Mouse (Mus musculus): ENCODE results near the gene Cir1.

DNA sequence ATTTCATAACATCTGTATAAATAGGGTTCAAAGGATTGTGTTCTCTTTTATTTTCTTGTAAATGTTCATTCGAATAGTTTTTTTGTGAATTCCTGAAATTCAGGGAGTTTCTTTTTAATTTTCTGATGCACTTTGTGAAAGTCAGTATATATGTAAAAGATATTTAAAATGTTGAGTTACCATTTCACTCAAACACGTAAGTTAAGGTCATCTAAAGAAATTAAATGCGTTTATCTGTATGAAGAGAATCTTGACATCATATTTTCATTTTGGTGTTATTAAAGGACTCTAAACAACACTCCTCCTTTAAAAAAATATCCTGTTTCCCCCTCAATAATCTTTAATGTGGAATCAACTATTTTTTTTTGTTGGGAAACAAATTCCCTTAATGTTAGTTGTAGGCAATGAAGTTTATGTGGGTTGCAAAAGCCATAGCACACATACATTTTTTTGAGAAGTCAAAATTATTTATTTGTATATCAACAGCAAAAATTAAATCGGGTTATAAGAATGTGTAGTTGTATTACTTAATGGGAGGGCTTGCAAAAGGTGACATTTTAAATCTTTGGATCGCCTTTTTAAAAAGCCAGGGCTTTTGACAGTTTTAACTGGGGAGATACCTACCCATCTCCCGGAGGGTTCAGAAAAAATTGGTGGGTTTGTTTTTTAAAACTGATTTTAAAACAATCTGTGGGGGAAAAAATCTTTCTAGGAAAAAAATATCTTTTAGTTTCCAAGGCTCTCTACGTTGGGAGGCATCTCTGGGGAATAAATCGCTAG is 37.0 kb downstream of the Cir1 start:
- TF ChIP-seq POLR2A (IDR thresholded peaks at IDR 0.05; ENCODE audit: insufficient read length, low read depth) = no peak
- no peak for TF ChIP-seq MAX (IDR thresholded peaks at IDR 0.05; ENCODE audit: low read depth)
- no peak for TF ChIP-seq USF1 (IDR thresholded peaks at IDR 0.05; ENCODE audit: low read depth)
- TF ChIP-seq MYOD1 (IDR thresholded peaks at IDR 0.05; ENCODE audit: control insufficient read depth in 1 of 3, insufficient read length in 2 of 3, low read depth in 2 of 3) = no peak
